Mouse (Mus musculus): Measurements from ENCODE around the gene Stag2.

Gene Stag2

GRCm38 (mm10) chrX:42215742-42216141 is 66.6 kb downstream of the Stag2 start:
- no peak for DNase-seq (ENCODE audit: low spot score in 2 of 2)

DNA sequence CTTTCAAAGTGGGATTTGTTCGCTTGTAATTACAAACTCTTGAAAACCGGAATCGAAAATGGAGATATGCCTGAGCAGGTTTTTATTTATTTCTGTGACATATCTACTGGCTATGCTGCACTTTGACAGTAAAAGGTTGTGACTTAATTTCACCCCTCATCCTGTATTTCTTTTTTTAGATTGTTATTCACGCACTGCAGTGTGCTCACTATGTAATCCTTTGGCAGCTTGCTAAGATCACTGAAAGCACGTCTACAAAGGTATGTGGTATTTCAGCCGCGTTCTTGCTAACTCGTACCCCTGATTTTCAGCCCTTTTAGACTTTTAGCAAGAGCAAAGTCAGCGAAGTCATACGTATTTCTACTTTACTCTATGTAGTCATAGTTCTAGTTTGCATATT is 101.2 kb downstream of the Stag2 start:
- no peak for DNase-seq (ENCODE audit: low spot score in 2 of 2)

DNA sequence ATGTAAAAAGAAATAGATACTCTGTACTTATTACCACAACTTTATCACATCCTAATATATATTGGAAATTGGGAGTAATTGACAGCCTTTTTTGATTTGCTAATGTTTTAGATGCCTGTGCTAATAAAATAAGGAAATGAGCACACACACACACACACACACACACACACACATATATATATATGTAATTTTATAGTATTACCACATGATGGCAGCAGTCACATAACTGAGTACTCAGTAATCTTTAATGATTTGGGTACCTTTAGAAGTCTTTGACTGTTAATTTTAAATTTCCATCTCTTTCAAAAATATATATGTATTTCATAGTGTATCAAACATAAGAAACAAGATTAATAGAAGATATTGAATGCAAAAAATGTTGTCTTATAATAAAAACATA is 123.6 kb downstream of the Stag2 start:
- DNase-seq (ENCODE audit: low spot score in 2 of 2): no peak

DNA sequence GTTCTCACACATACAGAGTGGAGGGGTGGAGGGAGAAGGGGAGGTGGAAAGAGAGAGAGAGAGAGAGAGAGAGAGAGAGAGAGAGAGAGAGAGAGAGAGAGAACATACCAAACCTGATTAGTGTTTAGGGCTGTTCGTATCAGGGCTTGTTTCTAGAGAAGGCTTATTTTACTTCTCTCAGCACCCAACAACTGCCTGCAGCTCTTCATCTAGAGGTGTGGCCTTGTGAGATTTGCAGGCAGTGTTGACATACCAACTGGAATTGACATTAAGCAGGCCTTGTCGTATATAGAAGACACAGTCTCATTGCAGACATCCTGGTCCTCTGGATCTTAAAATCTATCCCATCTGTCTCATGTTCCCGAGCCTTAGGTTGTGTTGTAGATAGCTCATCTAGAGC is 141.1 kb downstream of the Stag2 start:
- no peak for DNase-seq (ENCODE audit: low spot score in 2 of 2)

- DNase-seq (ENCODE audit: low spot score in 2 of 2): no peak
Observed at GRCm38 (mm10) chrX:42315231-42315630, 166.1 kb downstream of the Stag2 start.

DNA sequence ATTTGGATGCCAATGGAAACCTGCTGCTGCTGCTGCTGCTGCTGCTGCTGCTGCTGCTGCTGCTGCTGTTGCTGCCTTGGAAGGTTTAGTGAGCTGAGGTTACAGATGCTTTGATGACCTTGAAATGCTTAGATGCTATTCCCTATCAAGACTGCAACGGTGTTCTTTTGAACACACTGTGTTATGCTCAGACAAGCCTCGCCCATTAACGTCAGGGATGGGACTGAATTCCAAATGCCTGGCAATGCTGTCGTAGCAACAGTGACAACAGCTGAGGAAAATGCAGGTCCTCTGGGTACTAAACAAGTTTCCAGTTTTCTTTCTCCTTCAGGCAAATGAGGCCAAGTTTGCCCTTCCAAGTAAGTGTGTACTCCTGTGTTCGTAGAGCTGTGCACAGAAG is 171.3 kb downstream of the Stag2 start:
- DNase-seq (ENCODE audit: low spot score in 2 of 2): no peak

DNA sequence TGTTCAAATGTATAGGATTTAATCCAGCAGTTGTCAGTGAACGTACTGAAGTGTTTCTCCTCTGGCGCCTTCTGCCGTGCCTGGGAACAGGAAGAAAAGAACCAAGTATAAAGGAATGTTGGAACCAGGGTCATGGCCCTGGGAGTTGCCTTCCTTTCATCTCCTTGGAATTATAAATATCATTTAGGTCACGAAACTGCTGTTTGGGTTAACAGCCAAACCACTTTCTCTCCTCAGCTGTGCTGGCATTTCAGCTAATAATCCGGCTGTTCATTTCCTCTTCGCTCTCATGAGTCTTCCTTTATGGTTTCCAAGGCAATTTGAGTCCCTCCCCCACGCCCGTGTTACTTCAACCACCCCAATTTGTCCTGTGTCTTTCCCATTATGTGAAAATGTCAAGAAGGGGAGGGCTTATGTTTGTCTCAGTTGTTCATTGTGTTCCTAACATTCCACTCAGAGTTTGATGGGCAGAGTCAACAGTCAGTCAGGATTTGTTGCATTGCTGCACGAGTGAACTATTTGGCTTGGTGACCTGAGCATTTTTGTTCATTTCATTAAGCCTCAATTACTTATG is 172.2 kb downstream of the Stag2 start:
- DNase-seq (ENCODE audit: low spot score in 2 of 2): no peak

GRCm38 (mm10) chrX:42324848-42325247 is 175.7 kb downstream of the Stag2 start:
- no peak for DNase-seq (ENCODE audit: low spot score in 2 of 2)
